Mouse (Mus musculus) heart, postnatal 10 days (tissue): ENCODE results near the gene Fcgr4. TPM values are rescaled to one million over a fixed set of nuclear protein-coding genes. Genes with fewer than 3 reads are reported as not detected.
A peak's percentile ranks its signal among the peaks of the same experiment; 100 is the strongest.
"Not testable (repeated sequence)": the region's sequence is repeated elsewhere in the genome, so short reads cannot be mapped to it uniquely, and the experiment has no call there.

Source experiments
- DNase-seq, 2 experiments: peaks; one replicate each; pipeline ENCODE4 v3.0.0; 2021
- intact Hi-C: fragments of 180-260 bp; cut with DNase I; formaldehyde crosslinking; loops from one replicate; pipeline ENCODE4 v1.15.1; 2025
- total RNA-seq, 2 experiments: library from RNA; stranded (reverse); gene quantifications; 2 replicates each; pipeline ENCODE4 v1.2.3; 2021

The Fcgr4 gene
- total RNA-seq, 2 experiments from 2014 or later, result not detected

GRCm38 (mm10) chr1:171046501-171046900 lies 27.8 kb downstream of the Fcgr4 start:
- DNase-seq, result no peak
- intact Hi-C loops, result no loop called here

- DNase-seq, result no peak
- intact Hi-C loops, result no loop called here
Observed at GRCm38 (mm10) chr1:171049263-171049662, 30.5 kb downstream of the Fcgr4 start.

GRCm38 (mm10) chr1:171050774-171051173 lies 32.1 kb downstream of the Fcgr4 start:
- no peak for DNase-seq
- intact Hi-C loops, result no loop called here

GRCm38 (mm10) chr1:171053305-171053704 lies 34.6 kb downstream of the Fcgr4 start:
- intact Hi-C loops, result no loop called here
- no peak for DNase-seq

- intact Hi-C loops, result no loop called here
- no peak for DNase-seq
Observed at GRCm38 (mm10) chr1:171057253-171057652, 38.5 kb downstream of the Fcgr4 start.

- DNase-seq, result no peak
- intact Hi-C loops, result no loop called here
Observed at GRCm38 (mm10) chr1:171059203-171059602, 40.5 kb downstream of the Fcgr4 start.

- no peak for DNase-seq
- intact Hi-C loops, result no loop called here
Observed at GRCm38 (mm10) chr1:171060392-171060791, 41.7 kb downstream of the Fcgr4 start.

- DNase-seq, result no peak
- intact Hi-C loops, result no loop called here
Observed at GRCm38 (mm10) chr1:171061566-171061965, 42.8 kb downstream of the Fcgr4 start.

- intact Hi-C loops, result not testable (repeated sequence)
- peak; percentile 53 to 65 for DNase-seq
Observed at GRCm38 (mm10) chr1:171063569-171064490, 45.1 kb downstream of the Fcgr4 start.

GRCm38 (mm10) chr1:171064491-171065242 lies 45.9 kb downstream of the Fcgr4 start, which contains the start of gene Fcgr3:
Gene Fcgr3 (minus strand): TSS chr1:171064935.
- intact Hi-C loops, result not testable (repeated sequence)
- peak; percentile 92 to 93 for DNase-seq

GRCm38 (mm10) chr1:171065243-171065587 lies 46.5 kb downstream of the Fcgr4 start:
- peak; percentile 68 to 71 for DNase-seq
- intact Hi-C loops, result not testable (repeated sequence)

GRCm38 (mm10) chr1:171065768-171066167 lies 47.0 kb downstream of the Fcgr4 start:
- intact Hi-C loops, result not testable (repeated sequence)
- DNase-seq, result peak; percentile 48 to 53

GRCm38 (mm10) chr1:171066583-171066982 lies 47.9 kb downstream of the Fcgr4 start:
- intact Hi-C loops, DNase-seq: not testable (repeated sequence)

GRCm38 (mm10) chr1:171067928-171068327 lies 49.2 kb downstream of the Fcgr4 start:
- intact Hi-C loops, DNase-seq: not testable (repeated sequence)

GRCm38 (mm10) chr1:171069508-171069907 lies 50.8 kb downstream of the Fcgr4 start:
- peak in 1 of 2 experiments; percentile 38 for DNase-seq
- intact Hi-C loops, result not testable (repeated sequence)

- DNase-seq, intact Hi-C loops: not testable (repeated sequence)
Observed at GRCm38 (mm10) chr1:171070879-171071278, 52.2 kb downstream of the Fcgr4 start.

GRCm38 (mm10) chr1:171071726-171072125 lies 53.0 kb downstream of the Fcgr4 start:
- intact Hi-C loops, DNase-seq: not testable (repeated sequence)

- intact Hi-C loops, DNase-seq: not testable (repeated sequence)
Observed at GRCm38 (mm10) chr1:171072217-171072616, 53.5 kb downstream of the Fcgr4 start.

GRCm38 (mm10) chr1:171074283-171074682 lies 55.6 kb downstream of the Fcgr4 start:
- DNase-seq, result peak in 1 of 2 experiments; percentile 33
- intact Hi-C loops, result not testable (repeated sequence)

GRCm38 (mm10) chr1:171076176-171076575 lies 57.5 kb downstream of the Fcgr4 start:
- DNase-seq, intact Hi-C loops: not testable (repeated sequence)

GRCm38 (mm10) chr1:171077192-171077591 lies 58.5 kb downstream of the Fcgr4 start:
- intact Hi-C loops, DNase-seq: not testable (repeated sequence)
